Mouse (Mus musculus): Measurements from ENCODE around the gene Gm6525. TPM values are rescaled to one million over a fixed set of nuclear protein-coding genes. Genes with fewer than 3 reads are reported as not detected.

Gm6525 gene
- polyA plus RNA-seq, 1 experiment, result not detected

- no peaks in the 10 kb centered on the region for H3K4me1 ChIP-seq (ENCODE audit: control insufficient read depth, insufficient read depth, low read length)
- TF ChIP-seq CTCF (IDR thresholded peaks at IDR 0.05; ENCODE audit: extremely low read depth, insufficient read depth, low read length) (no peak), POLR2A (IDR thresholded peaks at IDR 0.05; ENCODE audit: extremely low read depth, insufficient read depth, low read length) (no peak)
- no peak overlapping the region for H3K27ac ChIP-seq (ENCODE audit: insufficient read depth, low read length)
- no peak overlapping the region for H3K4me3 ChIP-seq (ENCODE audit: insufficient read depth, low read length)
Observed at GRCm38 (mm10) chr3:84136509-84136908, 37.4 kb upstream of the Gm6525 start.

GRCm38 (mm10) chr3:84140947-84141346, 33.0 kb upstream of the Gm6525 start:
- TF ChIP-seq POLR2A (IDR thresholded peaks at IDR 0.05; ENCODE audit: extremely low read depth, insufficient read depth, low read length) (no peak), CTCF (IDR thresholded peaks at IDR 0.05; ENCODE audit: extremely low read depth, insufficient read depth, low read length) (no peak)
- H3K4me3 ChIP-seq (ENCODE audit: insufficient read depth, low read length), result no peak overlapping the region

GRCm38 (mm10) chr3:84149831-84150230, 24.1 kb upstream of the Gm6525 start:
- Histone ChIP-seq H3K27ac (ENCODE audit: insufficient read depth, low read length) (no peak overlapping the region), H3K4me3 (ENCODE audit: insufficient read depth, low read length) (no peak overlapping the region), H3K4me1 (ENCODE audit: control insufficient read depth, insufficient read depth, low read length) (no peaks in the 10 kb centered on the region)
- TF ChIP-seq CTCF (IDR thresholded peaks at IDR 0.05; ENCODE audit: extremely low read depth, insufficient read depth, low read length), result no peak
- no peak for TF ChIP-seq POLR2A (IDR thresholded peaks at IDR 0.05; ENCODE audit: extremely low read depth, insufficient read depth, low read length)

More at GRCm38 (mm10) chr3:84140947-84141346, 33.0 kb upstream of the Gm6525 start:
- no peak overlapping the region for H3K27ac ChIP-seq (ENCODE audit: insufficient read depth, low read length)
- H3K4me1 ChIP-seq (ENCODE audit: control insufficient read depth, insufficient read depth, low read length), result no peaks in the 10 kb centered on the region

- TF ChIP-seq POLR2A (IDR thresholded peaks at IDR 0.05; ENCODE audit: extremely low read depth, insufficient read depth, low read length) (no peak), CTCF (IDR thresholded peaks at IDR 0.05; ENCODE audit: extremely low read depth, insufficient read depth, low read length) (no peak)
- Histone ChIP-seq H3K4me3 (ENCODE audit: insufficient read depth, low read length) (no peak overlapping the region), H3K4me1 (ENCODE audit: control insufficient read depth, insufficient read depth, low read length) (no peaks in the 10 kb centered on the region), H3K27ac (ENCODE audit: insufficient read depth, low read length) (no peak overlapping the region)
Observed at GRCm38 (mm10) chr3:84154721-84155141, 19.2 kb upstream of the Gm6525 start.

GRCm38 (mm10) chr3:84155146-84155545, 18.8 kb upstream of the Gm6525 start:
- peak overlapping the region; percentile 4; the same call in 1 of the 2 replicates for H3K4me3 ChIP-seq (ENCODE audit: insufficient read depth, low read length)
- H3K27ac ChIP-seq (ENCODE audit: insufficient read depth, low read length), result no peak overlapping the region
- H3K4me1 ChIP-seq (ENCODE audit: control insufficient read depth, insufficient read depth, low read length), result no peaks in the 10 kb centered on the region
- no peak for TF ChIP-seq POLR2A (IDR thresholded peaks at IDR 0.05; ENCODE audit: extremely low read depth, insufficient read depth, low read length)
- TF ChIP-seq CTCF (IDR thresholded peaks at IDR 0.05; ENCODE audit: extremely low read depth, insufficient read depth, low read length), result no peak

- TF ChIP-seq POLR2A (IDR thresholded peaks at IDR 0.05; ENCODE audit: extremely low read depth, insufficient read depth, low read length) (0 out of 2 replicates have a peak, but pooled peaks have one; percentile 36), CTCF (IDR thresholded peaks at IDR 0.05; ENCODE audit: extremely low read depth, insufficient read depth, low read length) (peak; percentile 57)
- Histone ChIP-seq H3K4me3 (ENCODE audit: insufficient read depth, low read length) (peak within 1 kb of the TSS; percentile 4; the same call in 1 of the 2 replicates), H3K27ac (ENCODE audit: insufficient read depth, low read length) (no peak within 1 kb of the TSS), H3K4me1 (ENCODE audit: control insufficient read depth, insufficient read depth, low read length) (no peaks in the 10 kb centered on the region)
Observed at GRCm38 (mm10) chr3:84155558-84156006, 18.3 kb upstream of the Gm6525 start, which contains the start of gene Mnd1. Mnd1 (minus strand) TSS chr3:84155786.

- H3K4me3 ChIP-seq (ENCODE audit: insufficient read depth, low read length), result peak overlapping the region; percentile 4; the same call in 1 of the 2 replicates
- H3K27ac ChIP-seq (ENCODE audit: insufficient read depth, low read length), result no peak overlapping the region
- TF ChIP-seq CTCF (IDR thresholded peaks at IDR 0.05; ENCODE audit: extremely low read depth, insufficient read depth, low read length) (no peak), POLR2A (IDR thresholded peaks at IDR 0.05; ENCODE audit: extremely low read depth, insufficient read depth, low read length) (no peak)
- no peaks in the 10 kb centered on the region for H3K4me1 ChIP-seq (ENCODE audit: control insufficient read depth, insufficient read depth, low read length)
Observed at GRCm38 (mm10) chr3:84156105-84156504, 17.8 kb upstream of the Gm6525 start.

- no peaks in the 10 kb centered on the region for H3K4me1 ChIP-seq (ENCODE audit: control insufficient read depth, insufficient read depth, low read length)
- TF ChIP-seq POLR2A (IDR thresholded peaks at IDR 0.05; ENCODE audit: extremely low read depth, insufficient read depth, low read length) (no peak), CTCF (IDR thresholded peaks at IDR 0.05; ENCODE audit: extremely low read depth, insufficient read depth, low read length) (no peak)
- H3K27ac ChIP-seq (ENCODE audit: insufficient read depth, low read length), result no peak overlapping the region
- H3K4me3 ChIP-seq (ENCODE audit: insufficient read depth, low read length), result no peak overlapping the region
Observed at GRCm38 (mm10) chr3:84157011-84157410, 16.9 kb upstream of the Gm6525 start.

GRCm38 (mm10) chr3:84157559-84158350, 16.1 kb upstream of the Gm6525 start:
- Histone ChIP-seq H3K27ac (ENCODE audit: insufficient read depth, low read length) (no peak overlapping the region), H3K4me1 (ENCODE audit: control insufficient read depth, insufficient read depth, low read length) (no peaks in the 10 kb centered on the region), H3K4me3 (ENCODE audit: insufficient read depth, low read length) (no peak overlapping the region)
- TF ChIP-seq CTCF (IDR thresholded peaks at IDR 0.05; ENCODE audit: extremely low read depth, insufficient read depth, low read length) (no peak), POLR2A (IDR thresholded peaks at IDR 0.05; ENCODE audit: extremely low read depth, insufficient read depth, low read length) (no peak)

GRCm38 (mm10) chr3:84165391-84165790, 8.5 kb upstream of the Gm6525 start:
- Histone ChIP-seq H3K4me1 (ENCODE audit: control insufficient read depth, insufficient read depth, low read length) (no peaks in the 10 kb centered on the region), H3K4me3 (ENCODE audit: insufficient read depth, low read length) (no peak overlapping the region), H3K27ac (ENCODE audit: insufficient read depth, low read length) (no peak overlapping the region)
- no peak for TF ChIP-seq CTCF (IDR thresholded peaks at IDR 0.05; ENCODE audit: extremely low read depth, insufficient read depth, low read length)
- no peak for TF ChIP-seq POLR2A (IDR thresholded peaks at IDR 0.05; ENCODE audit: extremely low read depth, insufficient read depth, low read length)

All from cortical plate, adult 2 months (tissue).